Mouse (Mus musculus): ENCODE data around the gene Nppb. TPM values are rescaled to one million over a fixed set of nuclear protein-coding genes. Genes with fewer than 3 reads are reported as not detected.
A peak's percentile ranks its signal among the peaks of the same experiment; 100 is the strongest.

Gene Nppb
- polyA plus RNA-seq, 1 experiment = not detected

DNA sequence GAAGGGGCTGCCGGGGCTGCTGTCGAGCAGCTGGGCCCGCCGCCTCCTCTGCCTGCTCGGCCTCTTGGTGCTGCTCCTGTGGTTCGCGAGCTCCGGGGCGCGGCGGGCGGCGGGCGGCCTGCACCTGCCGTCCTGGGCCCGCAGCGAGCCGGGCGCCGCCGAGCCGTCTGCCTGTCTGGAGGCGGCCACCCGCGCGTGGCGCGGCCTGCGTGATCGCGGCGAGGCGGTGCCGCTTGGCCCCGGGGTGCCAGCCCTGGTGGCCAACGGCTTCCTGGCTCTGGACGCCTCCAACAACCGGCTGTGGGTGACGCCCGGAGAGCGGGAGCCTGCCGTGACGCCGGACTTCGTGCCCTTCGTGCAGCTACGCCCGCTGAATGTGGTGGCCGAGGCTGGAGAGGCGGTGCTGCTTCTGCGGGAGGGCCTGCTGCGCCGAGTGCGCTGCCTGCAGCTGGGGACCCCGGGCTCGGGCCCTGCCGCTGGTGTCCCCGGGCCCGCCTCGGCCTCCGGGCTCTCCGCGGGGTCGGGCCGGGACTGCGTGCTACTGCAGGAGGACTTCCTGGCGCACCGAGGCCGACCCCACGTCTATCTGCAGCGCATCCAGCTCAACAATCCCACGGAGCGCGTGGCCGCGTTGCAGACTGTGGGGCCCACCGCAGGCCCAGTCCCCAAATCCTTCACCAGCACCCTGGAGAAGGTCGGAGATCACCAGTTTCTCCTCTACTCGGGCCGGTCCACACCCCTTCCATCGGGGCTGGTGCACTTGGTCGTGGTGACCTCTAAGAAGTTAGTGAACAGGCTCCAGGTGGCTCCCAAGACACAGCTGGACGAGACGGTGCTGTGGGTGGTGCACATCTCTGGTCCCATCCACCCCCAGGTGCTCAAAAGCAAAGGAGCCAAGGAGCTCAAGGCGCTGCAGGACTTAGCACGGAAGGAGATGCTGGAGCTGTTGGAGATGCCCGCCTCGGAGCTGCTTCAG is 44.3 kb upstream of the Nppb start:
- Histone ChIP-seq H3K4me1 (ENCODE audit: control insufficient read depth) (peaks cover 53% of the 10 kb centered on the region), H3K36me3 (ENCODE audit: control insufficient read depth) (peaks cover 41% of the 10 kb centered on the region), H3K4me3 (replicated peaks) (peak overlapping the region; percentile 91), H3K27me3 (ENCODE audit: control insufficient read depth) (peaks cover 23% of the 10 kb centered on the region), H3K9me3 (ENCODE audit: control insufficient read depth, low read length) (no peaks in the 10 kb centered on the region)
- TF ChIP-seq GATA1 (IDR thresholded peaks at IDR 0.05; ENCODE audit: low read length) (no peak), TAL1 (IDR thresholded peaks at IDR 0.05; ENCODE audit: low read length) (no peak)

DNA sequence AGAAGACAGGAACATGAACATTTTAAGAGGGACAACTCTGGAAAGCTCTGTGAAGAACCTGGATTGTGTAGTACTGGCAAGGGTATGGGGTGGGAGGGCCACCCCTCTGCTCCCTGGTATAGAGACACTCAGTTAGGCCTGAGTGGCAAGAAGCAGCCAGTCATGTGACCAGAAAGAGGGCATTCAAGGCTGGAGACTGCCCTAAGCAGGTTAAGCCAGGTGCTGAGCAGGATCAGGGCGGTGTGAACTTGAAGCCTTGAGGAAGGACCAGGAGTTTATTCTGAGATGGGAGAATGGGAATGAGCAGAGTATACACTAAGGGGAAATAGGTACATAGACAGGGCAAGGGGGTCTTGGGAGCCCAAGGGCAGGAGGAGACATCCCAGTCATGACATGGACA is 42.6 kb upstream of the Nppb start:
- no peaks in the 10 kb centered on the region for H3K9me3 ChIP-seq (ENCODE audit: control insufficient read depth, low read length)
- peak overlapping the region; percentile 47 for H3K4me3 ChIP-seq (replicated peaks)
- peaks cover 45% of the 10 kb centered on the region for H3K4me1 ChIP-seq (ENCODE audit: control insufficient read depth)
- TF ChIP-seq GATA1 (IDR thresholded peaks at IDR 0.05; ENCODE audit: low read length) (no peak), TAL1 (IDR thresholded peaks at IDR 0.05; ENCODE audit: low read length) (no peak)
- peaks cover 7% of the 10 kb centered on the region for H3K27me3 ChIP-seq (ENCODE audit: control insufficient read depth)
- peaks cover 58% of the 10 kb centered on the region for H3K36me3 ChIP-seq (ENCODE audit: control insufficient read depth)

DNA sequence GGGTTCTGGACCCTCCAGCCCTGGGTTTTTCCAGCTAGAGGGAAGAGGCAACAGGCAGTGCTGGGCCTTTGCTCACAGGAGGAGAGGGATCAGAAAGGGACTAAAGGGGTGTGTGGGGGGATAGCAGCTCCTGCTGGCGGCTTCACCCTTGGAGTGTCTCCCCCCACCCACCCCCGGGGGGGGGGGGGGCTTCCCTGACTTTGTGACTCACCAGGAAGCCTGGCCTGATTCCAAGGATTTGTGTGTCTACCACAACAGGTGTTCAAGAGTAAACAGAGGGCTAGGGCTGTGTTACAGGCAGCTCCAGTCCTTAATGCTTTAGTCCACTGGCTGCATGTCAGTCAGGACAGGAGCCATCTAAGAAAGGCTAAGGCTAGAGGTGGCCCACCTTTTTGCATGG is 38.1 kb upstream of the Nppb start:
- Histone ChIP-seq H3K36me3 (ENCODE audit: control insufficient read depth) (peaks cover 69% of the 10 kb centered on the region), H3K27me3 (ENCODE audit: control insufficient read depth) (no peaks in the 10 kb centered on the region), H3K4me3 (replicated peaks) (no peak overlapping the region), H3K4me1 (ENCODE audit: control insufficient read depth) (peaks cover 24% of the 10 kb centered on the region), H3K9me3 (ENCODE audit: control insufficient read depth, low read length) (no peaks in the 10 kb centered on the region)
- TF ChIP-seq TAL1 (IDR thresholded peaks at IDR 0.05; ENCODE audit: low read length) (no peak), GATA1 (IDR thresholded peaks at IDR 0.05; ENCODE audit: low read length) (no peak)

GRCm38 (mm10) chr4:147953590-147953989 is 32.0 kb upstream of the Nppb start:
- Histone ChIP-seq H3K4me3 (replicated peaks) (no peak overlapping the region), H3K9me3 (ENCODE audit: control insufficient read depth, low read length) (no peaks in the 10 kb centered on the region), H3K4me1 (ENCODE audit: control insufficient read depth) (no peaks in the 10 kb centered on the region), H3K36me3 (ENCODE audit: control insufficient read depth) (peaks cover 11% of the 10 kb centered on the region), H3K27me3 (ENCODE audit: control insufficient read depth) (no peaks in the 10 kb centered on the region)
- TF ChIP-seq TAL1 (IDR thresholded peaks at IDR 0.05; ENCODE audit: low read length) (no peak), GATA1 (IDR thresholded peaks at IDR 0.05; ENCODE audit: low read length) (no peak)

- TF ChIP-seq TAL1 (IDR thresholded peaks at IDR 0.05; ENCODE audit: low read length) = no peak
- no peak for TF ChIP-seq GATA1 (IDR thresholded peaks at IDR 0.05; ENCODE audit: low read length)
- Histone ChIP-seq H3K4me1 (ENCODE audit: control insufficient read depth) (no peaks in the 10 kb centered on the region), H3K27me3 (ENCODE audit: control insufficient read depth) (no peaks in the 10 kb centered on the region), H3K36me3 (ENCODE audit: control insufficient read depth) (no peaks in the 10 kb centered on the region), H3K9me3 (ENCODE audit: control insufficient read depth, low read length) (no peaks in the 10 kb centered on the region), H3K4me3 (replicated peaks) (no peak overlapping the region)
Measured at GRCm38 (mm10) chr4:147957141-147957540, 28.4 kb upstream of the Nppb start.

DNA sequence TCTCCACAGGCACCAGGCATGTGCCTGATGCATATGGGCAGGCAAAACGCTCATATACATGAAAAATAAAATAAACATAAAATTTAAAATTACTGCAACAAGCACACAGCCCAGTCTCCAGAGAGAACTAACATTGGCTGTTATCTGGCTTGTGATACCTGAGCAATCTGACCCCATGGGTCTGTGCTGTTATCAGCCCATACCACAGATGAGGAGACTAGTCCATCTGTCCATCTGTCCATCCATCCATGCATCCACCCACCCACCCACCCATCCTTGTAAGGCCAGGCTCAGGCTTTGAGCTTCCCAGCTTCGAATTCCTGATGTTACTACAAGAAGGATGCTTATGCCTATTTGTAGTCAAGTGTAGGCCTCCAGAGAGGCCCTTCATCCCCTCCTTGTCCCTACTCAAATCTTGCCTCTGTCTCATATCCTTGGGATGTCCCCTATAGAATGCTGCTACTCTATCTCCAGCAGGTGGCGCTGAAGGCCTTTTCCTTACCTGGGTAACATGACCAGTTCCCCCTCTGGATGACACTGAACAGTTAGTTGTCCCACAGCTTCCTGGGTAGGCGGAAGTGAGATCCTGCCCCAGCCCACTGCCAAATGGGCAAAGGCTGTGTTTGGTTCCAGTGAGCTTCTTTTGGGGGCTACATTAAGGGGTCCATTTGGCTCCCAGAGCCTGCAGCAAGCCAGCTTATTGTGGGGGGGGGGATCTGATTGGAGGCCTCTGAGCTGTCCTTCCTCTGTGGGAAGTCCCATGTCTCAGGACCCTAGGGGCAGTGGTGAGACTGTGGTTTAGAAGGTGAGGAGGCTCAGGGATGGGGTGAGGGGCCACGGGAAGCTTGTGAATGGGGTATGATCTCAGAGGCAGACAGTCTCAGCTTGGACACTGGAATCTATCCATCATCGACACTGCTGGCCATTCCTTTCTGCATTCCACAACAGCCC is 25.4 kb upstream of the Nppb start:
- H3K9me3 ChIP-seq (ENCODE audit: control insufficient read depth, low read length) = no peaks in the 10 kb centered on the region
- TF ChIP-seq GATA1 (IDR thresholded peaks at IDR 0.05; ENCODE audit: low read length) = no peak
- TF ChIP-seq TAL1 (IDR thresholded peaks at IDR 0.05; ENCODE audit: low read length) = no peak
- H3K4me3 ChIP-seq (replicated peaks) = no peak overlapping the region
- no peaks in the 10 kb centered on the region for H3K36me3 ChIP-seq (ENCODE audit: control insufficient read depth)
- H3K4me1 ChIP-seq (ENCODE audit: control insufficient read depth) = no peaks in the 10 kb centered on the region
- no peaks in the 10 kb centered on the region for H3K27me3 ChIP-seq (ENCODE audit: control insufficient read depth)

GRCm38 (mm10) chr4:147962781-147963180 is 22.8 kb upstream of the Nppb start:
- H3K4me1 ChIP-seq (ENCODE audit: control insufficient read depth) = no peaks in the 10 kb centered on the region
- H3K36me3 ChIP-seq (ENCODE audit: control insufficient read depth) = no peaks in the 10 kb centered on the region
- TF ChIP-seq TAL1 (IDR thresholded peaks at IDR 0.05; ENCODE audit: low read length) (no peak), GATA1 (IDR thresholded peaks at IDR 0.05; ENCODE audit: low read length) (no peak)

DNA sequence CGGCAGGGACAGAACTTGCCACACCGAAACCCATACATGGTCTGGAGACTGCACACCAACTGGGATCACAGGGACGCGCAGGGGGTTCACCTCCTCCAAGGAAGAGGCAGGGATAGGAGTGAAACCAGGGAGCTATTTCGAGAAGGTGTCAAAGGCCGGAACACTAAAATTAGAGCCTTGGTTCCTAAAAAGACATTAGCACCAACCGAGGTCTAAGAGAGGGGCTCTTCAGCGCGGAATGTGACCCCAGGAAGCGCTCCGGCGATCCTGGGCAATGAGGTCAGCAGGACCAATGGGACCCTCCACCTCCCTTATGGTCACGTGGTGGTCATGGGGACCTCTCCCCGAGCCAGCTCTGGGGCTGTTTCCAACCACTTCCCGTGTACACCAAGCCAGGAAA is 22.0 kb upstream of the Nppb start:
- no peaks in the 10 kb centered on the region for H3K9me3 ChIP-seq (ENCODE audit: control insufficient read depth, low read length)
- H3K4me1 ChIP-seq (ENCODE audit: control insufficient read depth) = no peaks in the 10 kb centered on the region
- no peak for TF ChIP-seq TAL1 (IDR thresholded peaks at IDR 0.05; ENCODE audit: low read length)
- TF ChIP-seq GATA1 (IDR thresholded peaks at IDR 0.05; ENCODE audit: low read length) = no peak
- H3K4me3 ChIP-seq (replicated peaks) = no peak overlapping the region
- no peaks in the 10 kb centered on the region for H3K36me3 ChIP-seq (ENCODE audit: control insufficient read depth)
- no peaks in the 10 kb centered on the region for H3K27me3 ChIP-seq (ENCODE audit: control insufficient read depth)

More at GRCm38 (mm10) chr4:147962781-147963180, 22.8 kb upstream of the Nppb start:
- H3K9me3 ChIP-seq (ENCODE audit: control insufficient read depth, low read length) = no peaks in the 10 kb centered on the region
- H3K27me3 ChIP-seq (ENCODE audit: control insufficient read depth) = no peaks in the 10 kb centered on the region
- H3K4me3 ChIP-seq (replicated peaks) = no peak overlapping the region

DNA sequence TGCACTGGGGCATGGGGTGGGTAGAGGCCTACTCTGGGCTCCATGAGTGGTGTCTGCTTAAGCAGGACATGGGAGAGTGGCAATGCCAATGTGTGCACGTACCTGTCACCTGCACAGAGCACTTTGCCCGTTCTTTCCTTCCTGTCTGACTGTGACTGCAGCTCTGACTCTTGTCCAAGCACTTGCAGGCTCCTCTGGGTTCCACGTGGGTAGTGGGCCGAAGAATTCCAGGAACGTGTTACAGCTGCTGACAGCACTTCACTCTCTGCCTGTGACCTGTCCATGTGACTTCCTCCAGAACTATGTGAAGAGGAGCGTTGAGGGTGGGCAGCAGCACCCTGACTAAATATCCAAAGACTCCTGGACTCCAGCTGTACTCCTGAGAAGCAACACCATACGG is 19.9 kb upstream of the Nppb start:
- Histone ChIP-seq H3K4me3 (replicated peaks) (no peak overlapping the region), H3K9me3 (ENCODE audit: control insufficient read depth, low read length) (no peaks in the 10 kb centered on the region), H3K27me3 (ENCODE audit: control insufficient read depth) (no peaks in the 10 kb centered on the region), H3K36me3 (ENCODE audit: control insufficient read depth) (no peaks in the 10 kb centered on the region), H3K4me1 (ENCODE audit: control insufficient read depth) (peaks cover 5% of the 10 kb centered on the region)
- TF ChIP-seq TAL1 (IDR thresholded peaks at IDR 0.05; ENCODE audit: low read length) = no peak
- TF ChIP-seq GATA1 (IDR thresholded peaks at IDR 0.05; ENCODE audit: low read length) = no peak

Measured in erythroblast, embryonic 14.5 days (primary cell).